Mouse (Mus musculus): ENCODE results near the gene Tiprl. TPM values are rescaled to one million over a fixed set of nuclear protein-coding genes. Genes with fewer than 3 reads are reported as not detected.

The Tiprl gene
- polyA plus RNA-seq, 1 experiment from 2014 or later: 106 TPM

GRCm38 (mm10) chr1:165198951-165199350 is 37.8 kb downstream of the Tiprl start:
- Histone ChIP-seq H3K27ac (no peak overlapping the region), H3K36me3 (replicated peaks) (no peaks in the 10 kb centered on the region), H3K4me1 (peaks cover 8% of the 10 kb centered on the region), H3K4me3 (replicated peaks) (no peak overlapping the region), H3K4me2 (no peak overlapping the region), H3K27me3 (peaks cover 5% of the 10 kb centered on the region), H3K9ac (no peak overlapping the region), H3K9me3 (no peaks in the 10 kb centered on the region)
- 67% methylated on average over 1 of the region's 1 CpGs for WGBS
- ATAC-seq (ENCODE audit: low FRiP score): no peak

GRCm38 (mm10) chr1:165197875-165198274 is 38.9 kb downstream of the Tiprl start:
- no peak for ATAC-seq (ENCODE audit: low FRiP score)
- Histone ChIP-seq H3K36me3 (replicated peaks) (no peaks in the 10 kb centered on the region), H3K4me1 (peaks cover 11% of the 10 kb centered on the region), H3K9me3 (no peaks in the 10 kb centered on the region), H3K27ac (no peak overlapping the region), H3K4me2 (no peak overlapping the region), H3K9ac (no peak overlapping the region), H3K4me3 (replicated peaks) (no peak overlapping the region), H3K27me3 (peaks cover 5% of the 10 kb centered on the region)
- WGBS: 80% methylated on average over 3 of the region's 3 CpGs

- H3K9ac ChIP-seq: no peak overlapping the region
- H3K27me3 ChIP-seq: peaks cover 5% of the 10 kb centered on the region
- no peaks in the 10 kb centered on the region for H3K9me3 ChIP-seq
- H3K27ac ChIP-seq: no peak overlapping the region
- H3K4me3 ChIP-seq (replicated peaks): no peak overlapping the region
- 73% methylated on average over 3 of the region's 3 CpGs for WGBS
- no peak overlapping the region for H3K4me2 ChIP-seq
- no peak for ATAC-seq (ENCODE audit: low FRiP score)
- peaks cover 11% of the 10 kb centered on the region for H3K4me1 ChIP-seq
- H3K36me3 ChIP-seq (replicated peaks): no peaks in the 10 kb centered on the region
Observed at GRCm38 (mm10) chr1:165195396-165195960, 41.3 kb downstream of the Tiprl start.

- H3K27ac ChIP-seq: no peak overlapping the region
- no peaks in the 10 kb centered on the region for H3K36me3 ChIP-seq (replicated peaks)
- H3K27me3 ChIP-seq: peaks cover 5% of the 10 kb centered on the region
- 13% methylated on average over 5 of the region's 5 CpGs for WGBS
- H3K4me3 ChIP-seq (replicated peaks): peak overlapping the region; percentile 75
- H3K4me1 ChIP-seq: peaks cover 11% of the 10 kb centered on the region
- peak overlapping the region; percentile 91 for H3K4me2 ChIP-seq
- ATAC-seq (ENCODE audit: low FRiP score): no peak; the same call in 1 of the 2 replicates
- no peaks in the 10 kb centered on the region for H3K9me3 ChIP-seq
- peak overlapping the region; percentile 60 for H3K9ac ChIP-seq
Observed at GRCm38 (mm10) chr1:165194662-165195013, 42.2 kb downstream of the Tiprl start.

GRCm38 (mm10) chr1:165193880-165194661 is 42.7 kb downstream of the Tiprl start, which contains the start of gene Sft2d2:
Sft2d2 (minus strand) TSS chr1:165194438.
- H3K36me3 ChIP-seq (replicated peaks): no peaks in the 10 kb centered on the region
- peak; percentile 91 for ATAC-seq (ENCODE audit: low FRiP score)
- peak within 1 kb of the TSS; percentile 75 for H3K4me3 ChIP-seq (replicated peaks)
- peak within 1 kb of the TSS; percentile 50; the same call in 1 of the 2 replicates for H3K27ac ChIP-seq
- peak within 1 kb of the TSS; percentile 60 for H3K9ac ChIP-seq
- H3K9me3 ChIP-seq: no peaks in the 10 kb centered on the region
- peak within 1 kb of the TSS; percentile 91 for H3K4me2 ChIP-seq
- H3K27me3 ChIP-seq: peaks cover 5% of the 10 kb centered on the region
- peaks cover 11% of the 10 kb centered on the region for H3K4me1 ChIP-seq
- under 1% methylated on average over 65 of the region's 69 CpGs for WGBS

GRCm38 (mm10) chr1:165193426-165193825 is 43.4 kb downstream of the Tiprl start:
- peak overlapping the region; percentile 60 for H3K9ac ChIP-seq
- peak overlapping the region; percentile 50; the same call in 1 of the 2 replicates for H3K27ac ChIP-seq

GRCm38 (mm10) chr1:165192714-165193264 is 44.0 kb downstream of the Tiprl start:
- H3K36me3 ChIP-seq (replicated peaks): no peaks in the 10 kb centered on the region
- H3K4me3 ChIP-seq (replicated peaks): no peak overlapping the region
- H3K27me3 ChIP-seq: peaks cover 5% of the 10 kb centered on the region
- no peak overlapping the region for H3K9ac ChIP-seq
- ATAC-seq (ENCODE audit: low FRiP score): no peak
- H3K4me2 ChIP-seq: no peak overlapping the region
- 83% methylated on average over 10 of the region's 10 CpGs for WGBS
- peaks cover 13% of the 10 kb centered on the region for H3K4me1 ChIP-seq
- no peaks in the 10 kb centered on the region for H3K9me3 ChIP-seq
- no peak overlapping the region for H3K27ac ChIP-seq

More at GRCm38 (mm10) chr1:165193426-165193825, 43.4 kb downstream of the Tiprl start:
- Histone ChIP-seq H3K4me1 (peaks cover 11% of the 10 kb centered on the region), H3K4me2 (peak overlapping the region; percentile 91), H3K27me3 (peaks cover 5% of the 10 kb centered on the region), H3K36me3 (replicated peaks) (no peaks in the 10 kb centered on the region), H3K4me3 (replicated peaks) (peak overlapping the region; percentile 75), H3K9me3 (no peaks in the 10 kb centered on the region)
- ATAC-seq (ENCODE audit: low FRiP score): no peak
- WGBS: 16% methylated on average over 7 of the region's 7 CpGs

- H3K27ac ChIP-seq: no peak overlapping the region
- peaks cover 19% of the 10 kb centered on the region for H3K4me1 ChIP-seq
- no peaks in the 10 kb centered on the region for H3K36me3 ChIP-seq (replicated peaks)
- H3K9me3 ChIP-seq: no peaks in the 10 kb centered on the region
- no peak overlapping the region for H3K4me2 ChIP-seq
- no peak overlapping the region for H3K4me3 ChIP-seq (replicated peaks)
- H3K27me3 ChIP-seq: peaks cover 5% of the 10 kb centered on the region
- no peak for ATAC-seq (ENCODE audit: low FRiP score)
- no peak overlapping the region for H3K9ac ChIP-seq
- 80% methylated on average over 4 of the region's 4 CpGs for WGBS
Observed at GRCm38 (mm10) chr1:165192102-165192501, 44.7 kb downstream of the Tiprl start.

- peaks cover 19% of the 10 kb centered on the region for H3K4me1 ChIP-seq
- no peaks in the 10 kb centered on the region for H3K9me3 ChIP-seq
- peaks cover 5% of the 10 kb centered on the region for H3K27me3 ChIP-seq
- H3K9ac ChIP-seq: no peak overlapping the region
- H3K27ac ChIP-seq: no peak overlapping the region
- WGBS: 58% methylated on average over 13 of the region's 13 CpGs
- no peak overlapping the region for H3K4me2 ChIP-seq
- no peak for ATAC-seq (ENCODE audit: low FRiP score)
- H3K36me3 ChIP-seq (replicated peaks): no peaks in the 10 kb centered on the region
- no peak overlapping the region for H3K4me3 ChIP-seq (replicated peaks)
Observed at GRCm38 (mm10) chr1:165191611-165192010, 45.2 kb downstream of the Tiprl start.

- Histone ChIP-seq H3K4me2 (no peak overlapping the region), H3K4me1 (peaks cover 19% of the 10 kb centered on the region), H3K4me3 (replicated peaks) (no peak overlapping the region), H3K9ac (no peak overlapping the region), H3K27me3 (peaks cover 5% of the 10 kb centered on the region), H3K27ac (no peak overlapping the region), H3K9me3 (no peaks in the 10 kb centered on the region), H3K36me3 (replicated peaks) (no peaks in the 10 kb centered on the region)
- ATAC-seq (ENCODE audit: low FRiP score): no peak
- WGBS: 91% methylated on average over 10 of the region's 10 CpGs
Observed at GRCm38 (mm10) chr1:165190571-165191273, 46.1 kb downstream of the Tiprl start.

GRCm38 (mm10) chr1:165190068-165190467 is 46.7 kb downstream of the Tiprl start:
- ATAC-seq (ENCODE audit: low FRiP score): no peak
- Histone ChIP-seq H3K4me2 (no peak overlapping the region), H3K27ac (no peak overlapping the region), H3K27me3 (no peaks in the 10 kb centered on the region; the same call in 1 of the 2 replicates), H3K9me3 (no peaks in the 10 kb centered on the region), H3K4me1 (peaks cover 18% of the 10 kb centered on the region), H3K4me3 (replicated peaks) (no peak overlapping the region), H3K36me3 (replicated peaks) (no peaks in the 10 kb centered on the region), H3K9ac (no peak overlapping the region)
- WGBS: 73% methylated on average over 6 of the region's 6 CpGs

Data from forebrain, embryonic 12.5 days (tissue).